Mouse (Mus musculus): ENCODE measurements around the gene Capn8.

Gene Capn8

GRCm38 (mm10) chr1:182564408-182565120 lies at the start of gene Capn8:
Gene Capn8 (plus strand): TSS chr1:182565007.
- DNase-seq, result no peak

GRCm38 (mm10) chr1:182516758-182517676 lies 47.8 kb upstream of the Capn8 start, which contains the start of gene Capn2:
Gene Capn2 (minus strand): TSS chr1:182517608.
- peak; percentile 91 for DNase-seq

DNA sequence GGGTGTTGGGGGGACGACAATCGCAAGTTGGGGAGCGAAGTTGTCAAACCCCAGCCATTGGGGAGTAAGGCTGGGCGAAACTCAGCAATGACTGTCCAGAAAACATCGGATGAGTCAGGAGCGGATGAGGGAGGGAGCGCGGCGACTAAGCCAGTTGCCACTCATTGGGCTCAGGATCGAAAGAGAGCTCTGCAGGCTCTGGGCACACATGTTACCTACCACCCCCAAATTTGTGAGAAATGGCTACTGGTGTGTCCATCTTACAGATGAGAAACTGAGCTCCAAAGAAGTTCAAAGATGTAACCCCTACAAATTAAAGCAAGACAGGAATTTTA lies 47.2 kb upstream of the Capn8 start:
- no peak for DNase-seq

DNA sequence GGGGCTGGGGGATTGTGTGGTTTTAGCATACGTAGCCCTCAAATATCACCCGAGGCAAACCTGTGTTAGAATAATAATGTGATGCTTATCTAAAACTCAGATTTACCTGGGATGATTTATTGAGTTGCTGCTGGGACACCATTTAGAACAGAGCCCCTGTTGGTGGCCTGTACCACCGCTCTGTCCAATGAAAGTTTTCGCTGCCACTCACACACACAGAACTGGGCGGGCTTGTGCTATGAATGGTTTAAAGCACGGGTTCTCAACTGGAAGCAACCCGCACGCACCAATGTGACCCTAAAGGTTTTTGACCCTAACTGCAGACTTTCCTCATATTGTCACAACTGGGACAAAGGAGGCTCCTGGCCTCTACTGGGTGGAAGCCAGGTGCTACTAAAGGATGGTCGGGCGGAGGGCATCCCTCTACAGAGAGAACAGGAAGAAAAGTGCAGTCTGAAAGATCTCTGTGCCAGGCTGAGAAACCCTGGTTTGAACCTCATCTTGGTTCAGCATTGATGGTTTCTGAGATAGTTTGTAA lies 46.6 kb upstream of the Capn8 start:
- DNase-seq, result no peak

- DNase-seq, result no peak
Observed at GRCm38 (mm10) chr1:182518811-182519210, 46.0 kb upstream of the Capn8 start.

DNA sequence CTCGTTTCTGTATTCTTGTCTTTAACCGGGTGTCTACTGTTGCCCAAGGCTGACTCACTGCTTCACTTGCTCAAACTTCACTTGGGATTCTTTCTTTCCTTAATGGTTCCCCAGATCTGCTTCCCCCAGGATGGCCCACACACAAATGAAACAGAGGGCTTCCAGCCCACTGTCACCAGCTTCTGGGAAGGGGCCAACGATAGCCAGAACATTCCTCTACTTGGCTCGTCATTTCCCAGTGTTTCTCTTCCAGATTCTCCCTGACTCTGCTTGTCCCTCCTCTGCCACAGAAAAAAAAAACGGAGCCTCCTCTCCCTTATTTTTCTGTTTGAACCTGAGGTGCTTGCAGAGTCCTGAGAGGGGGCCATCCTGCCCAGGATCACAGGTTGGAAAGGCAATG lies 45.5 kb upstream of the Capn8 start:
- DNase-seq, result no peak

DNA sequence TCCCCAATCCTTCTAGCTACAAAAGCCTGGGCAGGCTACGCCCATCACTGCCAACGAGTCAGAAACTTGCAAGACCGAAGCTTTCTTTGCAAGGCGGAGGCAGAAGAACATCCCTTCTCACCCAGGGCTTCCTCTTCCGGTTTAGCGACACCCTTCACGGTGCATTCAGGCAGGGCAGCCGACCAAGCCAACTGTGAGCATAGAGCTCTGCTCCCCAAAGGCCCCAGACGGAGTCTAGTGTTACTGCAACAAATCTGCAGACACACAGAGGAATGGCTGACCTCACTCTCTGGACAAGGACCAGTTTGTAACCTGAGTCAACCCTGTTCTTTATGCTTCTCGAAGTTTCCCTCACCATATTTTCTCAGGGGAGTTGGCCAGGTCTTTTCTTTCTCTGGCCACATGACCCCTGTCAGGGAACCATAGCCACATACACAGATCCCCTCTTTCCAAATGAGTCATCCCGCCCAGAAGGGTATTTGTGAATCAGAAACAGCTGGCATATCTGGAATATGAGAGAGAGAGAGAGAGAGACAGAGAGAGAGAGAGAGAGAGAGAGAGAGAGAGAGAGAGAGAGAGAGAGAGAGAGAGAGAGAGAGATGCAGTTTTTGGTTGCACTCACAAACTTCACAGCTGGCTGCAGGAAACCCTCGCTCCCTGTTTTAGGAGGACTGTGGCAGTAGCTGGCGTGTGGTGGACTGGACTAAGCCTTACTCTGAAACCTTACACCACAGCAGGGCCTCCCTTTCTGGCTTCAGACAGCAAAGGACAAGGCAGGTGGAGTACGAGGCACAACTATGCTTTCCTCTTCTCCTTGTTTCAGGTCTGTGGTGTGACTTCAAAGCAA lies 44.5 kb upstream of the Capn8 start:
- DNase-seq, result no peak

DNA sequence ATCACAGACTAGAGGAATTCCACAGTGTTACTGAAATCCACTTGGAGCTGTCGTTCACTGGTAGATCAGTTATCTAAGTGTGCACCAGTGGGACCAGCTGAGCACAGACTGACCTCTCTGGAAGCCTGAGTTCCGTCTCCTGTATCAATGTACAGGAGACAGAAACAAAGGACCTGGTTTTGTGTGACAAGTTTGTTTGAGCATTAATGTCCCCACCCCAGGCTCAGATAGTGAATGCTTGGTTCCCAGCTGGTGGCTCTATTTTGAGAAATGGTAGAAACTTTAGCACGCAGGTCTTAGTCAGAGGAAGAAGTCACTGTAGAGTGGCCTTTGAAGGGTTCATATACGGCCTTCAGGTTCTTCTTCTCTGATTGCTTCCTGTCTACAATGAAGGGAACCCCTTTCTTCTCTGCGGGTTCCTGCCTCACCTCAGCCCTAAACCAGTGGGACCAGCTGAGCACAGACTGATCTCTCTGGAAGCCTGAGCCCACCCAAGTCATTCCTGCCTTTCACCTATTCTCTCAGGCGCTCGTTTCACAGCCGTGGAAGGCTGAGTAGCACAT lies 43.8 kb upstream of the Capn8 start:
- DNase-seq, result no peak

- DNase-seq, result no peak
Observed at GRCm38 (mm10) chr1:182522961-182523360, 41.8 kb upstream of the Capn8 start.

- DNase-seq, result no peak
Observed at GRCm38 (mm10) chr1:182523692-182524091, 41.1 kb upstream of the Capn8 start.

- DNase-seq, result no peak
Observed at GRCm38 (mm10) chr1:182525601-182526000, 39.2 kb upstream of the Capn8 start.

GRCm38 (mm10) chr1:182527261-182527766 lies 37.5 kb upstream of the Capn8 start:
- no peak for DNase-seq

- DNase-seq, result no peak
Observed at GRCm38 (mm10) chr1:182527921-182528858, 36.6 kb upstream of the Capn8 start.

DNA sequence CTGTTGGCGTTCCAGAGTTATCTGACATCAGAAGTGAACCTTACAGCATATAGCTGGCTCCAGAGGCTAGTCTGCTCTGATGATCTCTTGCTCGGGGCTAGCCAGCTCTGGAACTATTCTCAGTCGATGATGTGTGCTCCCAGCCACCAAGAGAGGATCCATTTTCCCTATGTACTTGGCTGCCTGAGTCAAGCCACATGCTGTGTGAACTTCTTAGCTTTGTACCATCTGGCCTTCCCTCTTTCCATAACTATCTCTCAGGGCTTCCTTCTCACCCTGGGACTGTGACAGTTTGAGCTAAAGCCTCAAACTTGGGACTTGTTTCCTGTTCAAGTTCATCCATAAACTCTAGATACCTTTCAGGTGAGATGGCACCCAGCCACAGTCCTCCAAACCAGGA lies 31.2 kb upstream of the Capn8 start:
- DNase-seq, result no peak

GRCm38 (mm10) chr1:182535080-182535481 lies 29.7 kb upstream of the Capn8 start:
- DNase-seq, result no peak

DNA sequence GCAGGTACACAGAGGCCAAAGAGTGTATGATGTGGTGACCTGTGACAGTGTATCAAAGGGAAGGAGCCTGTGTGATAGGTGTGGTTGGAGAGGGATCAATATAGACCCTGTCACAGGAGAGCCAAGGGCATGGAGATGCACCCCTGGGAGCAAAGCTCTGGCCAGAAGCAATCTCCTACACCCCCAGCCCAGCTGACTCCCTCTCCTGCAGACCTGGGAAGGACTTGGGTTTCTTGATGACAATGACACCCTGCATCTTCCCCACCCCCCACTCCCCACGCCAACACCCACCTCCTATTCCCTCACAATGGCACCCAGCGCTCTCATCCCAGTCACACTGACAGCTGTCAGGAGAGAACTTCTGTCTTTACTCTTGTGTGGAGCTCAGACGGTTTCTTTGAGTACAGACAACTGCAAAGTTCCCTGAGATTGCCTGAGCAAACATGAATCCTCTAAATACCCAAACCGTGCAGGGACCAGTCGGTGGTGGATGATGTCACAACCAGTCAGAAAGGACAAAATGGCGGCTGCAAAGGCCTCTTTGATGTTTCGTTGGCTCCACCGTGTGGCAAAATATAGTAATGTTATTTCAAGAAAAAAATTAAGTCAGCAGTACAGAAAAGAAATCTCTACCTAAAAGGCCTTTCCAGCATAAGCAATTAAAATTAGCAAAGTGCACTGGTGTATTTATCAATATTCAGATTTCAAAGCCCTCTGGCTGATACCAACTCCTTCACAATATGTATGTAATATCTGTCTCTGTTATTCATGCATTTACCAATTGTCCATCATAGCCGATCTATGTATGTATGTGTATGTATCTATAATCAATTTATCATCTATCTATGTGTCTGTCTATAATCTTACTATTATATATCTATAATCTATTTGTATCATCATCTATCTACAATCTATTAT lies 25.5 kb upstream of the Capn8 start:
- DNase-seq, result peak; percentile 72

GRCm38 (mm10) chr1:182542110-182542509 lies 22.7 kb upstream of the Capn8 start:
- DNase-seq, result no peak

- DNase-seq, result no peak
Observed at GRCm38 (mm10) chr1:182543136-182543535, 21.7 kb upstream of the Capn8 start.

- no peak for DNase-seq
Observed at GRCm38 (mm10) chr1:182543906-182544305, 20.9 kb upstream of the Capn8 start.

DNA sequence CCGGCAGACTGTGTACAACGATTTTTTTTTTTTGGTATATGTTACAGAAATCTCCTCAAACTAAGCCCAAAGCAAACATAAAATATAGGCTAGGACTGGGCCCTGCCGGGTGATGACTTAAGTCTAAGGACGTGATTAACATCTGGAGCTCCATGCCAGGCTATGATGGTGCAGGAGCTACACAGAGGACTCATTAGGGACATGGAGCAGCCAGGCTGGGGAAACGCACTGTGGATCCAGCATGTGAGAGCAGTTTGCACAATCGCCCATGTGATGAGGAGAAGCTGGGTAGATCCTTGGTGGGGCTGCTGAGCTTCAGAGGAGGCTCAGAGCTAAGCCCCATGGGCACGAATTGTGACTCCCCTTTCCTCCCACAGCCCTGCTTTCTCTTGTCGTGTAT lies 14.0 kb upstream of the Capn8 start:
- no peak for DNase-seq

Data from kidney, adult 18-20 months (tissue).